Mouse (Mus musculus) forebrain, embryonic 15.5 days (tissue): ENCODE measurements around the gene Cdkal1. TPM values are rescaled to one million over a fixed set of nuclear protein-coding genes. Genes with fewer than 3 reads are reported as not detected.
A peak's percentile ranks its signal among the peaks of the same experiment; 100 is the strongest.

ENCODE experiments used
- ATAC-seq: fragments of 200-750 bp; cut with Nextera tagmentation; replicated peaks from 2 replicates; pipeline ENCODE4 v1.8.0; 2017; ENCODE audit warnings: mild to moderate bottlenecking, moderate TSS enrichment, moderate library complexity
- H3K27ac ChIP-seq: fragments of 300-500 bp; sonication (generic); replicated peaks from 2 replicates; pipeline ENCODE4 v1.5.1; 2015; ENCODE audit warnings: mild to moderate bottlenecking, inconsistent platforms
- H3K27me3 ChIP-seq: fragments of 300-500 bp; sonication (generic); 2 replicates; pipeline ENCODE4 v1.6.1; 2015; ENCODE audit warnings: inconsistent platforms
- H3K36me3 ChIP-seq: fragments of 300-500 bp; sonication (generic); 2 replicates; pipeline ENCODE4 v1.6.1; 2015; ENCODE audit warnings: mild to moderate bottlenecking, inconsistent platforms
- H3K4me1 ChIP-seq: fragments of 300-500 bp; sonication (generic); 2 replicates; pipeline ENCODE4 v1.6.1; 2015; ENCODE audit warnings: inconsistent platforms
- H3K4me2 ChIP-seq: fragments of 300-500 bp; sonication (generic); replicated peaks from 2 replicates; pipeline ENCODE4 v1.6.1; 2015; ENCODE audit warnings: mild to moderate bottlenecking, inconsistent platforms
- H3K4me3 ChIP-seq: fragments of 300-500 bp; sonication (generic); 2 replicates; pipeline ENCODE4 v1.5.1; 2015; ENCODE audit warnings: mild to moderate bottlenecking, inconsistent platforms
- H3K9ac ChIP-seq: fragments of 300-500 bp; sonication (generic); replicated peaks from 2 replicates; pipeline ENCODE4 v1.6.1; 2015; ENCODE audit warnings: mild to moderate bottlenecking, inconsistent platforms
- H3K9me3 ChIP-seq: fragments of 300-500 bp; sonication (generic); 2 replicates; pipeline ENCODE4 v1.6.1; 2016; ENCODE audit warnings: inconsistent platforms
- WGBS: fragments of 180-500 bp; shearing (Covaris S2); methylation state at CpG from one replicate; pipeline ENCODE4 v1.1.7; 2015; ENCODE audit warnings: mixed read lengths; 5-methylcytosine and 5-hydroxymethylcytosine counted together
- polyA plus RNA-seq: library from polyadenylated mRNA; unstranded; fragments of >200 nt; fragmentation: Nextera tagmentation; extraction: Ambion mirVana; gene quantifications from 2 replicates; pipeline ENCODE4 v1.2.1, GENCODE M21; 2015

Cdkal1 gene
- polyA plus RNA-seq, 1 experiment from 2014 or later: 28.0 TPM

- H3K36me3 ChIP-seq: no peaks in the 10 kb centered on the region
- no peaks in the 10 kb centered on the region for H3K9me3 ChIP-seq
- H3K27ac ChIP-seq: no peak overlapping the region
- H3K4me1 ChIP-seq: peaks cover 14% of the 10 kb centered on the region
- no peak overlapping the region for H3K4me3 ChIP-seq
- no peak for ATAC-seq
- H3K4me2 ChIP-seq: no peak overlapping the region
- WGBS: 84% methylated on average over 2 of the region's 2 CpGs
- no peak overlapping the region for H3K9ac ChIP-seq
- H3K27me3 ChIP-seq: no peaks in the 10 kb centered on the region
These were observed 355.7 kb downstream of the Cdkal1 start for GRCm38 (mm10) chr13:29499750-29500149.

- Histone ChIP-seq H3K4me2 (no peak overlapping the region), H3K9me3 (no peaks in the 10 kb centered on the region), H3K4me1 (peaks cover 4% of the 10 kb centered on the region; the same call in 1 of the 2 replicates), H3K27ac (peak overlapping the region; percentile 38; the same call in 1 of the 2 replicates), H3K9ac (no peak overlapping the region), H3K27me3 (no peaks in the 10 kb centered on the region), H3K4me3 (no peak overlapping the region), H3K36me3 (no peaks in the 10 kb centered on the region)
- 60% methylated on average over 7 of the region's 7 CpGs for WGBS
- ATAC-seq: 0 out of 2 replicates have a peak, but pooled peaks have one; percentile 29
These were observed 358.2 kb downstream of the Cdkal1 start for GRCm38 (mm10) chr13:29497286-29497685.

- Histone ChIP-seq H3K27ac (peak overlapping the region; percentile 68), H3K9ac (no peak overlapping the region), H3K36me3 (no peaks in the 10 kb centered on the region), H3K4me1 (peaks cover 19% of the 10 kb centered on the region), H3K27me3 (no peaks in the 10 kb centered on the region), H3K9me3 (no peaks in the 10 kb centered on the region), H3K4me3 (no peak overlapping the region), H3K4me2 (no peak overlapping the region)
- 52% methylated on average over 8 of the region's 8 CpGs for WGBS
- no peak for ATAC-seq
These were observed 365.1 kb downstream of the Cdkal1 start for GRCm38 (mm10) chr13:29490341-29490740.

GRCm38 (mm10) chr13:29489476-29489875 is 366.0 kb downstream of the Cdkal1 start:
- ATAC-seq: no peak
- no peak overlapping the region for H3K4me2 ChIP-seq
- H3K9me3 ChIP-seq: no peaks in the 10 kb centered on the region
- peaks cover 19% of the 10 kb centered on the region for H3K4me1 ChIP-seq
- peak overlapping the region; percentile 71 for H3K27ac ChIP-seq
- 65% methylated on average over 5 of the region's 5 CpGs for WGBS
- no peak overlapping the region for H3K4me3 ChIP-seq
- no peaks in the 10 kb centered on the region for H3K36me3 ChIP-seq
- H3K27me3 ChIP-seq: no peaks in the 10 kb centered on the region
- no peak overlapping the region for H3K9ac ChIP-seq

GRCm38 (mm10) chr13:29486709-29487108 is 368.8 kb downstream of the Cdkal1 start:
- Histone ChIP-seq H3K4me1 (peaks cover 19% of the 10 kb centered on the region), H3K27me3 (no peaks in the 10 kb centered on the region), H3K4me3 (no peak overlapping the region), H3K4me2 (no peak overlapping the region), H3K36me3 (no peaks in the 10 kb centered on the region), H3K9me3 (no peaks in the 10 kb centered on the region), H3K9ac (no peak overlapping the region), H3K27ac (0 out of 2 replicates have a peak overlapping the region, but pooled peaks have one; percentile 7)
- peak; percentile 72 for ATAC-seq
- WGBS: 34% methylated on average over 3 of the region's 3 CpGs

GRCm38 (mm10) chr13:29483950-29484349 is 371.5 kb downstream of the Cdkal1 start:
- Histone ChIP-seq H3K27ac (no peak overlapping the region), H3K4me2 (no peak overlapping the region), H3K4me1 (peaks cover 12% of the 10 kb centered on the region), H3K36me3 (no peaks in the 10 kb centered on the region), H3K27me3 (no peaks in the 10 kb centered on the region), H3K9me3 (no peaks in the 10 kb centered on the region), H3K9ac (no peak overlapping the region), H3K4me3 (no peak overlapping the region)
- WGBS: 83% methylated on average over 3 of the region's 3 CpGs
- ATAC-seq: no peak

- ATAC-seq: no peak
- H3K36me3 ChIP-seq: no peaks in the 10 kb centered on the region
- no peak overlapping the region for H3K4me2 ChIP-seq
- peaks cover 12% of the 10 kb centered on the region for H3K4me1 ChIP-seq
- whole genome bisulfite sequencing: 50% methylated on average over 9 of the region's 9 CpGs
- H3K27me3 ChIP-seq: no peaks in the 10 kb centered on the region
- H3K9ac ChIP-seq: no peak overlapping the region
- H3K27ac ChIP-seq: peak overlapping the region; percentile 60; the same call in 1 of the 2 replicates
- no peaks in the 10 kb centered on the region for H3K9me3 ChIP-seq
- no peak overlapping the region for H3K4me3 ChIP-seq
These were observed 373.2 kb downstream of the Cdkal1 start for GRCm38 (mm10) chr13:29482147-29482863.

GRCm38 (mm10) chr13:29476421-29476820 is 379.1 kb downstream of the Cdkal1 start:
- Histone ChIP-seq H3K4me1 (no peaks in the 10 kb centered on the region), H3K27me3 (no peaks in the 10 kb centered on the region), H3K4me2 (no peak overlapping the region), H3K36me3 (no peaks in the 10 kb centered on the region), H3K27ac (no peak overlapping the region), H3K9ac (no peak overlapping the region), H3K4me3 (no peak overlapping the region), H3K9me3 (no peaks in the 10 kb centered on the region)
- WGBS: 79% methylated on average over 4 of the region's 4 CpGs
- no peak for ATAC-seq

- no peak for ATAC-seq
- WGBS: 87% methylated on average over 9 of the region's 9 CpGs
- no peak overlapping the region for H3K27ac ChIP-seq
These were observed 381.2 kb downstream of the Cdkal1 start for GRCm38 (mm10) chr13:29474301-29474700.

GRCm38 (mm10) chr13:29473779-29474178 is 381.7 kb downstream of the Cdkal1 start:
- Histone ChIP-seq H3K9ac (no peak overlapping the region), H3K4me1 (no peaks in the 10 kb centered on the region), H3K36me3 (no peaks in the 10 kb centered on the region), H3K4me2 (no peak overlapping the region), H3K27ac (no peak overlapping the region), H3K4me3 (no peak overlapping the region), H3K9me3 (no peaks in the 10 kb centered on the region), H3K27me3 (no peaks in the 10 kb centered on the region)
- no peak for ATAC-seq
- 87% methylated on average over 1 of the region's 1 CpGs for WGBS

More at GRCm38 (mm10) chr13:29474301-29474700, 381.2 kb downstream of the Cdkal1 start:
- Histone ChIP-seq H3K9ac (no peak overlapping the region), H3K36me3 (no peaks in the 10 kb centered on the region), H3K4me2 (no peak overlapping the region), H3K27me3 (no peaks in the 10 kb centered on the region), H3K4me1 (no peaks in the 10 kb centered on the region), H3K9me3 (no peaks in the 10 kb centered on the region), H3K4me3 (no peak overlapping the region)

- Histone ChIP-seq H3K4me3 (no peak overlapping the region), H3K9ac (no peak overlapping the region), H3K27ac (no peak overlapping the region), H3K4me2 (no peak overlapping the region), H3K4me1 (no peaks in the 10 kb centered on the region), H3K36me3 (no peaks in the 10 kb centered on the region), H3K9me3 (no peaks in the 10 kb centered on the region), H3K27me3 (no peaks in the 10 kb centered on the region)
- ATAC-seq: no peak
- WGBS: 93% methylated on average over 6 of the region's 6 CpGs
These were observed 393.2 kb downstream of the Cdkal1 start for GRCm38 (mm10) chr13:29462271-29462670.

GRCm38 (mm10) chr13:29460741-29461140 is 394.7 kb downstream of the Cdkal1 start:
- ATAC-seq: no peak
- 86% methylated on average over 5 of the region's 5 CpGs for WGBS
- no peak overlapping the region for H3K9ac ChIP-seq
- H3K4me1 ChIP-seq: no peaks in the 10 kb centered on the region
- no peaks in the 10 kb centered on the region for H3K9me3 ChIP-seq
- H3K4me2 ChIP-seq: no peak overlapping the region
- no peaks in the 10 kb centered on the region for H3K27me3 ChIP-seq
- no peak overlapping the region for H3K4me3 ChIP-seq
- no peak overlapping the region for H3K27ac ChIP-seq
- no peaks in the 10 kb centered on the region for H3K36me3 ChIP-seq

- Histone ChIP-seq H3K9ac (no peak overlapping the region), H3K27me3 (no peaks in the 10 kb centered on the region), H3K27ac (no peak overlapping the region), H3K36me3 (no peaks in the 10 kb centered on the region), H3K4me3 (no peak overlapping the region), H3K4me2 (no peak overlapping the region), H3K4me1 (no peaks in the 10 kb centered on the region), H3K9me3 (no peaks in the 10 kb centered on the region)
- 77% methylated on average over 1 of the region's 1 CpGs for WGBS
- no peak for ATAC-seq
These were observed 397.1 kb downstream of the Cdkal1 start for GRCm38 (mm10) chr13:29458385-29458784.
